Mouse (Mus musculus) hindbrain, embryonic 14.5 days (tissue): ENCODE data around the gene Pdgfa. TPM values are rescaled to one million over a fixed set of nuclear protein-coding genes. Genes with fewer than 3 reads are reported as not detected.

ENCODE experiments used
- ATAC-seq: fragments of 200-750 bp; cut with Nextera tagmentation; 2 replicates; pipeline ENCODE4 v1.8.0; 2017; ENCODE audit warnings: moderate number of reproducible peaks, mild to moderate bottlenecking, moderate TSS enrichment, moderate library complexity; ENCODE audit not compliant: low FRiP score
- DNase-seq: peaks from one replicate; pipeline ENCODE4 v3.0.0-alpha.2; 2015; ENCODE audit warnings: low spot score
- H3K27ac ChIP-seq: fragments of 300-500 bp; sonication (generic); 2 replicates; pipeline ENCODE4 v1.5.1; 2014; ENCODE audit warnings: mild to moderate bottlenecking, moderate library complexity
- H3K27me3 ChIP-seq: fragments of 300-500 bp; sonication (generic); 2 replicates; pipeline ENCODE4 v1.6.1; 2014; ENCODE audit warnings: mild to moderate bottlenecking, low read length, mixed read lengths; ENCODE audit not compliant: control insufficient read depth, insufficient read depth
- H3K36me3 ChIP-seq: fragments of 300-500 bp; sonication (generic); replicated peaks from 2 replicates; pipeline ENCODE4 v1.6.1; 2014; ENCODE audit not compliant: control insufficient read depth, insufficient read depth
- H3K4me1 ChIP-seq: fragments of 300-500 bp; sonication (generic); replicated peaks from 2 replicates; pipeline ENCODE4 v1.6.1; 2014; ENCODE audit warnings: antibody characterized with exemption, low read length, mixed read lengths; ENCODE audit not compliant: control insufficient read depth, insufficient read depth
- H3K4me2 ChIP-seq: fragments of 300-500 bp; sonication (generic); replicated peaks from 2 replicates; pipeline ENCODE4 v1.6.1; 2014; ENCODE audit warnings: mild to moderate bottlenecking, moderate library complexity
- H3K4me3 ChIP-seq: fragments of 300-500 bp; sonication (generic); replicated peaks from 2 replicates; pipeline ENCODE4 v1.5.1; 2014; ENCODE audit warnings: mild to moderate bottlenecking, low read length
- H3K9ac ChIP-seq: fragments of 300-500 bp; sonication (generic); 2 replicates; pipeline ENCODE4 v1.6.1; 2014
- H3K9me3 ChIP-seq: fragments of 300-500 bp; sonication (generic); 2 replicates; pipeline ENCODE4 v1.6.1; 2016; ENCODE audit warnings: low read length; ENCODE audit not compliant: control insufficient read depth
- WGBS: fragments of 180-500 bp; shearing (Covaris S2); extraction: QIAGEN DNeasy Blood & Tissue Kit; methylation state at CpG from one replicate; pipeline ENCODE4 v1.1.7; 2014; 5-methylcytosine and 5-hydroxymethylcytosine counted together
- polyA plus RNA-seq: library from polyadenylated mRNA; unstranded; fragments of >200 nt; fragmentation: Nextera tagmentation; extraction: Ambion mirVana; gene quantifications from 2 replicates; pipeline ENCODE4 v1.2.1, GENCODE M21; 2014

Pdgfa gene
- polyA plus RNA-seq, 1 experiment from 2014 or later = 24.7 TPM

- no peak for ATAC-seq
Observed at GRCm38 (mm10) chr5:138931836-138932235, 65.3 kb downstream of the Pdgfa start.

GRCm38 (mm10) chr5:138929879-138930507 lies 67.2 kb downstream of the Pdgfa start:
- no peak overlapping the region for H3K4me3 ChIP-seq
- no peak overlapping the region for H3K9ac ChIP-seq
- H3K9me3 ChIP-seq = no peaks in the 10 kb centered on the region
- 65% methylated on average over 10 of the region's 10 CpGs for WGBS
- no peak overlapping the region for H3K4me2 ChIP-seq
- peaks cover 25% of the 10 kb centered on the region for H3K4me1 ChIP-seq
- H3K36me3 ChIP-seq = no peaks in the 10 kb centered on the region
- no peak overlapping the region for H3K27ac ChIP-seq
- H3K27me3 ChIP-seq = no peaks in the 10 kb centered on the region
- no peak for ATAC-seq
- no peak for DNase-seq

More at GRCm38 (mm10) chr5:138931836-138932235, 65.3 kb downstream of the Pdgfa start:
- H3K27ac ChIP-seq = no peak overlapping the region
- no peak overlapping the region for H3K4me2 ChIP-seq
- DNase-seq = no peak
- WGBS = 9% methylated on average over 13 of the region's 13 CpGs
- peaks cover 25% of the 10 kb centered on the region for H3K4me1 ChIP-seq
- H3K9ac ChIP-seq = 0 out of 2 replicates have a peak overlapping the region, but pooled peaks have one; percentile 11
- H3K36me3 ChIP-seq = no peaks in the 10 kb centered on the region
- H3K9me3 ChIP-seq = no peaks in the 10 kb centered on the region
- H3K4me3 ChIP-seq = no peak overlapping the region
- H3K27me3 ChIP-seq = no peaks in the 10 kb centered on the region

Other genes with a start within 250 kb of the Pdgfa start
- 63.5 and 72.0 TPM in 2 replicates for gene Fam20c, start 242.9 kb downstream of the Pdgfa start, polyA plus RNA-seq
- 1.3 TPM in 1 of 2 replicates, not detected in the other for gene Gm5294, start 177.3 kb downstream of the Pdgfa start, polyA plus RNA-seq
- gene Prkar1b, start 152.6 kb upstream of the Pdgfa start, polyA plus RNA-seq = 215 and 239 TPM in 2 replicates
- 3.6 and 4.5 TPM in 2 replicates for gene Dnaaf5, start 152.9 kb upstream of the Pdgfa start, polyA plus RNA-seq
- gene Sun1, start 203.3 kb upstream of the Pdgfa start, polyA plus RNA-seq = 44.1 and 44.7 TPM in 2 replicates